Mouse (Mus musculus) liver, embryonic 16.5 days (tissue): ENCODE measurements around the gene Cald1. TPM values are rescaled to one million over a fixed set of nuclear protein-coding genes. Genes with fewer than 3 reads are reported as not detected.

Experiments
- ATAC-seq: fragments of 200-750 bp; cut with Nextera tagmentation; 2 replicates; pipeline ENCODE4 v1.8.0; 2017; ENCODE audit warnings: low read depth, mild to moderate bottlenecking, moderate number of reproducible peaks, moderate library complexity
- H3K27ac ChIP-seq: fragments of 300-500 bp; sonication (generic); 2 replicates; pipeline ENCODE4 v1.5.1; 2014; ENCODE audit warnings: mild to moderate bottlenecking, low read length
- H3K27me3 ChIP-seq: fragments of 300-500 bp; sonication (generic); 2 replicates; pipeline ENCODE4 v1.6.1; 2014; ENCODE audit warnings: low read depth, low read length, mixed read lengths; ENCODE audit not compliant: control insufficient read depth, insufficient read depth
- H3K36me3 ChIP-seq: fragments of 300-500 bp; sonication (generic); 2 replicates; pipeline ENCODE4 v1.6.1; 2014; ENCODE audit warnings: mild to moderate bottlenecking; ENCODE audit not compliant: control insufficient read depth, insufficient read depth
- H3K4me1 ChIP-seq: fragments of 300-500 bp; sonication (generic); 2 replicates; pipeline ENCODE4 v1.6.1; 2014; ENCODE audit warnings: low read depth, low read length, mixed read lengths; ENCODE audit not compliant: control insufficient read depth
- H3K4me2 ChIP-seq: fragments of 300-500 bp; sonication (generic); 2 replicates; pipeline ENCODE4 v1.6.1; 2014; ENCODE audit warnings: low read depth, low read length, mixed read lengths
- H3K4me3 ChIP-seq: fragments of 300-500 bp; sonication (generic); 2 replicates; pipeline ENCODE4 v1.5.1; 2014; ENCODE audit warnings: low read depth, mild to moderate bottlenecking, low read length
- H3K9ac ChIP-seq: fragments of 300-500 bp; sonication (generic); 2 replicates; pipeline ENCODE4 v1.6.1; 2014; ENCODE audit warnings: low read depth, low read length
- H3K9me3 ChIP-seq: fragments of 300-500 bp; sonication (generic); replicated peaks from 2 replicates; pipeline ENCODE4 v1.6.1; 2016; ENCODE audit warnings: low read length; ENCODE audit not compliant: control insufficient read depth
- WGBS: fragments of 180-500 bp; shearing (Covaris S2); extraction: QIAGEN DNeasy Blood & Tissue Kit; methylation state at CpG from one replicate; pipeline ENCODE4 v1.1.7; 2014; ENCODE audit not compliant: insufficient replicate concordance; 5-methylcytosine and 5-hydroxymethylcytosine counted together
- polyA plus RNA-seq: library from polyadenylated mRNA; unstranded; fragments of >200 nt; fragmentation: Nextera tagmentation; extraction: Ambion mirVana; gene quantifications from 2 replicates; pipeline ENCODE4 v1.2.1, GENCODE M21; 2015

The Cald1 gene
- polyA plus RNA-seq, 1 experiment from 2014 or later: 68.7 TPM

- Histone ChIP-seq H3K27ac (peak overlapping the region; percentile 80), H3K4me3 (no peak overlapping the region), H3K9me3 (no peaks in the 10 kb centered on the region), H3K36me3 (no peaks in the 10 kb centered on the region), H3K27me3 (no peaks in the 10 kb centered on the region), H3K4me1 (peaks cover 16% of the 10 kb centered on the region), H3K4me2 (no peak overlapping the region), H3K9ac (no peak overlapping the region)
- 60% methylated on average over 9 of the region's 9 CpGs for WGBS
- ATAC-seq: no peak
These were observed 118.0 kb downstream of the Cald1 start for GRCm38 (mm10) chr6:34716206-34716887.

GRCm38 (mm10) chr6:34716888-34717635 lies 118.8 kb downstream of the Cald1 start:
- H3K4me3 ChIP-seq: no peak overlapping the region
- H3K4me1 ChIP-seq: peaks cover 16% of the 10 kb centered on the region
- H3K9me3 ChIP-seq: no peaks in the 10 kb centered on the region
- ATAC-seq: peak; percentile 83
- H3K27me3 ChIP-seq: no peaks in the 10 kb centered on the region
- WGBS: 32% methylated on average over 3 of the region's 3 CpGs
- H3K36me3 ChIP-seq: no peaks in the 10 kb centered on the region
- no peak overlapping the region for H3K9ac ChIP-seq
- peak overlapping the region; percentile 80 for H3K27ac ChIP-seq
- no peak overlapping the region for H3K4me2 ChIP-seq

- ATAC-seq: no peak
- H3K9ac ChIP-seq: 0 out of 2 replicates have a peak overlapping the region, but pooled peaks have one; percentile 5
- H3K27ac ChIP-seq: peak overlapping the region; percentile 57; the same call in 1 of the 2 replicates
- H3K4me3 ChIP-seq: no peak overlapping the region
- H3K4me2 ChIP-seq: no peak overlapping the region
- peaks cover 16% of the 10 kb centered on the region for H3K4me1 ChIP-seq
- WGBS: 59% methylated on average over 4 of the region's 4 CpGs
- no peaks in the 10 kb centered on the region for H3K27me3 ChIP-seq
- no peaks in the 10 kb centered on the region for H3K36me3 ChIP-seq
- no peaks in the 10 kb centered on the region for H3K9me3 ChIP-seq
These were observed 119.4 kb downstream of the Cald1 start for GRCm38 (mm10) chr6:34717651-34718050.

GRCm38 (mm10) chr6:34719141-34719680 lies 120.9 kb downstream of the Cald1 start:
- Histone ChIP-seq H3K9me3 (no peaks in the 10 kb centered on the region), H3K4me2 (no peak overlapping the region), H3K36me3 (no peaks in the 10 kb centered on the region), H3K9ac (no peak overlapping the region), H3K27ac (0 out of 2 replicates have a peak overlapping the region, but pooled peaks have one; percentile 12), H3K4me1 (peaks cover 16% of the 10 kb centered on the region), H3K4me3 (no peak overlapping the region), H3K27me3 (no peaks in the 10 kb centered on the region)
- 52% methylated on average over 6 of the region's 6 CpGs for WGBS
- ATAC-seq: no peak

GRCm38 (mm10) chr6:34720447-34720846 lies 122.1 kb downstream of the Cald1 start:
- WGBS: 44% methylated on average over 4 of the region's 4 CpGs
- H3K4me1 ChIP-seq: peaks cover 16% of the 10 kb centered on the region

GRCm38 (mm10) chr6:34721740-34722139 lies 123.4 kb downstream of the Cald1 start:
- H3K4me2 ChIP-seq: no peak overlapping the region
- no peaks in the 10 kb centered on the region for H3K27me3 ChIP-seq
- 46% methylated on average over 6 of the region's 6 CpGs for WGBS
- H3K4me1 ChIP-seq: peaks cover 11% of the 10 kb centered on the region
- ATAC-seq: no peak
- H3K4me3 ChIP-seq: no peak overlapping the region
- no peaks in the 10 kb centered on the region for H3K9me3 ChIP-seq
- no peak overlapping the region for H3K27ac ChIP-seq
- no peak overlapping the region for H3K9ac ChIP-seq
- H3K36me3 ChIP-seq: no peaks in the 10 kb centered on the region

More at GRCm38 (mm10) chr6:34720447-34720846, 122.1 kb downstream of the Cald1 start:
- Histone ChIP-seq H3K36me3 (no peaks in the 10 kb centered on the region), H3K27me3 (no peaks in the 10 kb centered on the region), H3K9ac (no peak overlapping the region), H3K4me3 (no peak overlapping the region), H3K9me3 (no peaks in the 10 kb centered on the region), H3K27ac (no peak overlapping the region), H3K4me2 (no peak overlapping the region)
- ATAC-seq: no peak

- Histone ChIP-seq H3K4me3 (no peak overlapping the region), H3K4me2 (no peak overlapping the region), H3K27ac (no peak overlapping the region), H3K9me3 (no peaks in the 10 kb centered on the region), H3K36me3 (no peaks in the 10 kb centered on the region), H3K4me1 (peaks cover 10% of the 10 kb centered on the region), H3K27me3 (no peaks in the 10 kb centered on the region), H3K9ac (no peak overlapping the region)
- no peak for ATAC-seq
- WGBS: 66% methylated on average over 7 of the region's 7 CpGs
These were observed 124.4 kb downstream of the Cald1 start for GRCm38 (mm10) chr6:34722660-34723059.

GRCm38 (mm10) chr6:34723250-34723904 lies 125.1 kb downstream of the Cald1 start:
- H3K27ac ChIP-seq: no peak overlapping the region
- H3K27me3 ChIP-seq: no peaks in the 10 kb centered on the region
- ATAC-seq: no peak
- H3K4me3 ChIP-seq: no peak overlapping the region
- H3K36me3 ChIP-seq: no peaks in the 10 kb centered on the region
- WGBS: 62% methylated on average over 10 of the region's 10 CpGs
- peaks cover 6% of the 10 kb centered on the region for H3K4me1 ChIP-seq
- H3K9me3 ChIP-seq: no peaks in the 10 kb centered on the region
- H3K4me2 ChIP-seq: no peak overlapping the region
- no peak overlapping the region for H3K9ac ChIP-seq
